Mouse (Mus musculus) stomach, embryonic 14.5 days (tissue): ENCODE measurements around the gene Fam20b. TPM values are rescaled to one million over a fixed set of nuclear protein-coding genes. Genes with fewer than 3 reads are reported as not detected.

ENCODE experiments used
- ATAC-seq: fragments of 200-750 bp; cut with Nextera tagmentation; 2 replicates; pipeline ENCODE4 v1.8.0; 2017; ENCODE audit warnings: low read depth, moderate TSS enrichment; ENCODE audit not compliant: insufficient number of reproducible peaks, insufficient read depth, low FRiP score
- H3K27ac ChIP-seq: fragments of 300-500 bp; sonication (generic); 2 replicates; pipeline ENCODE4 v1.5.1; 2014; ENCODE audit warnings: mild to moderate bottlenecking, low read length, moderate library complexity, mixed read lengths
- H3K27me3 ChIP-seq: fragments of 300-500 bp; sonication (generic); 2 replicates; pipeline ENCODE4 v1.6.1; 2014; ENCODE audit warnings: low read length, control low read depth, mixed read lengths; ENCODE audit not compliant: control insufficient read depth, insufficient read depth
- H3K36me3 ChIP-seq: fragments of 300-500 bp; sonication (generic); 2 replicates; pipeline ENCODE4 v1.6.1; 2014; ENCODE audit warnings: mild to moderate bottlenecking, control low read depth, low read length, moderate library complexity, mixed read lengths; ENCODE audit not compliant: control insufficient read depth, insufficient read depth
- H3K4me1 ChIP-seq: fragments of 300-500 bp; sonication (generic); 2 replicates; pipeline ENCODE4 v1.6.1; 2014; ENCODE audit warnings: low read length, control low read depth, mixed read lengths; ENCODE audit not compliant: control insufficient read depth, insufficient read depth
- H3K4me2 ChIP-seq: fragments of 300-500 bp; sonication (generic); replicated peaks from 2 replicates; pipeline ENCODE4 v1.6.1; 2014; ENCODE audit warnings: low read depth, low read length, control low read depth
- H3K4me3 ChIP-seq: fragments of 300-500 bp; sonication (generic); 2 replicates; pipeline ENCODE4 v1.5.1; 2014; ENCODE audit warnings: low read depth, low read length, control low read depth
- H3K9ac ChIP-seq: fragments of 300-500 bp; sonication (generic); replicated peaks from 2 replicates; pipeline ENCODE4 v1.6.1; 2014; ENCODE audit warnings: low read depth, mild to moderate bottlenecking, control low read depth, low read length, moderate library complexity, mixed read lengths
- H3K9me3 ChIP-seq: fragments of 300-500 bp; sonication (generic); 2 replicates; pipeline ENCODE4 v1.6.1; 2016; ENCODE audit warnings: low read depth, low read length, control low read depth; ENCODE audit not compliant: control insufficient read depth
- whole genome bisulfite sequencing: fragments of 180-500 bp; shearing (Covaris S2); extraction: QIAGEN DNeasy Blood & Tissue Kit; methylation state at CpG from one replicate; pipeline ENCODE4 v1.1.7; 2014; 5-methylcytosine and 5-hydroxymethylcytosine counted together
- polyA plus RNA-seq: library from polyadenylated mRNA; unstranded; fragments of >200 nt; fragmentation: Nextera tagmentation; extraction: Ambion mirVana; gene quantifications from 2 replicates; pipeline ENCODE4 v1.2.1, GENCODE M21; 2014

The Fam20b gene
- polyA plus RNA-seq, 1 experiment from 2014 or later, result 32.4 TPM

DNA sequence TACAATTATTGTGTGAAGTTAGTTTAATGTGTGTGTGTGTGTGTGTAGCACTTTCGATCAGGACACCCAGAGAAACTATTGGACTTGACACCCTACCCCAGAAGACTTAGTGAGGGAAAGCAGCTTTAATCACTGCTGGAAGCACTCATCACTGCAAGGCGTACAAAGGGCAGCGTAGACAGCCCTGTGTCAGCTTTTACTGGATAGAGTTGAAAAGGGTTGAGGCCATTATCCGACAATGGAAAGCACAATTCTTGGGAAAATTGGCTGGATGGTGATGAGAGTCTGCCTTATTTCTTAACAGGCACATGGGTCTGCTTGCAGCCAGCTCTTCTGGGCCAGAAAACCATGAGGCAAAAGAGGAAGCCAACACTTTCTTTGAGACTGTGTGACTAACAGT is 1.2 kb upstream of the Fam20b start:
- no peaks in the 10 kb centered on the region for H3K36me3 ChIP-seq
- H3K4me1 ChIP-seq, result peaks cover 4% of the 10 kb centered on the region; the same call in 1 of the 2 replicates
- H3K9ac ChIP-seq, result no peak overlapping the region
- 62% methylated on average over 4 of the region's 4 CpGs for WGBS
- no peak for ATAC-seq
- H3K9me3 ChIP-seq, result no peaks in the 10 kb centered on the region
- H3K4me3 ChIP-seq, result no peak overlapping the region
- no peak overlapping the region for H3K27ac ChIP-seq
- H3K4me2 ChIP-seq, result no peak overlapping the region
- no peaks in the 10 kb centered on the region for H3K27me3 ChIP-seq

DNA sequence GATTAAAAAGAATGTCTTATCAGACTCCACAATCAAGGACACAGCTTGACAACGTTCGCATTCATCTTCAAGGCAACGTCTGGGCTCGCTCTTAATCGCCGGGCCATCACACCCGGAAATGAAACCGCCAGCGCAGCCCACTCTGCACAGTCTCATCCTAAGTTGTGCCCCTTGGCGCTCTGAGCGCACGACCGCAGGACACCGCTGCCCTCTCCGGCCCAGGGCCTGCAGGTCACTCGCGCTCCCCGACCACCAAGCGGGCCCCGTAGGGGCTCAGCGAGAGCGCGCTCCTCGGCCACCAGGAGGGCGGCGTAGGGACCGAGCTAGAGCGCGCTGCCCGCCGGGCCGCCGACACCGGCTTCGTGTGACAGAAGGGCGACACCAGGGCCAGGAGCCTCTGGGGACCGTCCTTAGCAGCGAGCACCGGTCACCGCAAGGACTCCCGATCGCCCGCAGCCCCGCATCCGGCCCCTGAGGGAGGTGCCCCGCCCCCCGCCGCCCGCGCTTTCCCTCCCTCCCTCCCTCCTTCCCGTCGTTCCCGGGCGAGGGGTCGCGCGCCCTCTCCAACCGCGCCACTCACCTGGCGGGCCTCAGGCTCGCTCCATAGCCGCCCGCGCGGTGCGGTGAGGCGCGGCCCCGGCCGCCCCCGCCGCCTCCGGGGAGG is 468 bp downstream of the Fam20b start:
- Histone ChIP-seq H3K4me3 (peak overlapping the region; percentile 88), H3K36me3 (no peaks in the 10 kb centered on the region), H3K4me2 (peak overlapping the region; percentile 56), H3K9ac (peak overlapping the region; percentile 80), H3K27ac (peak overlapping the region; percentile 93), H3K9me3 (no peaks in the 10 kb centered on the region), H3K4me1 (peaks cover 4% of the 10 kb centered on the region; the same call in 1 of the 2 replicates), H3K27me3 (no peaks in the 10 kb centered on the region)
- 1% methylated on average over 64 of the region's 73 CpGs for WGBS
- ATAC-seq, result no peak; the same call in none of the 2 replicates

DNA sequence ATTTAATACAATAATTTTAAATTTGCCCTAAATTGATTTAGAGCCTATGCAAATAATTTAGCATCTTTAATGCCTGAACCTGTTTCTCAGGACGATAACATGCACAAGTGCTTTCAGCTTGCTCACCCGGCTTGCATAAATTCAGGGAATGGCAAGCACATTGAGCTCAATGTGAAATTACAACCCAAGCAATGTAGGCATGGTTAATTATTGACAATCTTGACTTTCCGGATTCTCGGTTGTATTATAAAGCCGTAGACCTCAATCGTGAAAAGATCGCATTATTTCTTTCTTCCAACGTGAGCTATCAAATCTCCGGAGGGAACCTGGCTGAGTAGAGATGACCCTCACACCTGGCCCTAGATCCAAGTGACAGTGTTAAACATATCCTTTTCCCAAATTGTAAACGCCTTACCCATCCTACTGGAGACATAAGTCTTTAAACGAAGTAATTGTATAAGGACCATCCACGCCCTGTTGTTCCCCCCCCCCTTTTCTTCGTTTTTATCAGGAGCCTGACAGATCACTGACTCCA is 1.1 kb downstream of the Fam20b start:
- Histone ChIP-seq H3K27ac (peak overlapping the region; percentile 93), H3K4me3 (peak overlapping the region; percentile 88), H3K4me2 (peak overlapping the region; percentile 56), H3K27me3 (no peaks in the 10 kb centered on the region), H3K4me1 (peaks cover 4% of the 10 kb centered on the region; the same call in 1 of the 2 replicates), H3K36me3 (no peaks in the 10 kb centered on the region), H3K9me3 (no peaks in the 10 kb centered on the region), H3K9ac (peak overlapping the region; percentile 80)
- no peak for ATAC-seq
- 13% methylated on average over 13 of the region's 13 CpGs for WGBS

GRCm38 (mm10) chr1:156716681-156717080 is 2.2 kb downstream of the Fam20b start:
- Histone ChIP-seq H3K27me3 (no peaks in the 10 kb centered on the region), H3K4me3 (no peak overlapping the region), H3K27ac (no peak overlapping the region), H3K9ac (no peak overlapping the region), H3K36me3 (no peaks in the 10 kb centered on the region), H3K4me1 (peaks cover 4% of the 10 kb centered on the region; the same call in 1 of the 2 replicates), H3K4me2 (no peak overlapping the region), H3K9me3 (no peaks in the 10 kb centered on the region)
- no peak for ATAC-seq
- WGBS, result 87% methylated on average over 6 of the region's 6 CpGs

GRCm38 (mm10) chr1:156710472-156711098 is 8.3 kb downstream of the Fam20b start:
- no peak overlapping the region for H3K9ac ChIP-seq
- no peak overlapping the region for H3K4me3 ChIP-seq
- ATAC-seq, result peak; percentile 42; the same call in 1 of the 2 replicates
- no peaks in the 10 kb centered on the region; the same call in 1 of the 2 replicates for H3K36me3 ChIP-seq
- H3K27ac ChIP-seq, result no peak overlapping the region
- no peaks in the 10 kb centered on the region for H3K27me3 ChIP-seq
- no peak overlapping the region for H3K4me2 ChIP-seq
- 57% methylated on average over 10 of the region's 10 CpGs for WGBS
- H3K9me3 ChIP-seq, result no peaks in the 10 kb centered on the region
- 0 out of 2 replicates have a peak, but pooled peaks cover 5% of the 10 kb centered on the region for H3K4me1 ChIP-seq

GRCm38 (mm10) chr1:156708672-156709071 is 10.2 kb downstream of the Fam20b start:
- 85% methylated on average over 3 of the region's 3 CpGs for WGBS
- no peak overlapping the region for H3K9ac ChIP-seq
- H3K4me2 ChIP-seq, result no peak overlapping the region
- no peak overlapping the region for H3K4me3 ChIP-seq
- H3K27ac ChIP-seq, result no peak overlapping the region
- H3K4me1 ChIP-seq, result 0 out of 2 replicates have a peak, but pooled peaks cover 5% of the 10 kb centered on the region
- no peaks in the 10 kb centered on the region for H3K27me3 ChIP-seq
- ATAC-seq, result no peak
- peaks cover 11% of the 10 kb centered on the region; the same call in 1 of the 2 replicates for H3K36me3 ChIP-seq
- no peaks in the 10 kb centered on the region for H3K9me3 ChIP-seq

DNA sequence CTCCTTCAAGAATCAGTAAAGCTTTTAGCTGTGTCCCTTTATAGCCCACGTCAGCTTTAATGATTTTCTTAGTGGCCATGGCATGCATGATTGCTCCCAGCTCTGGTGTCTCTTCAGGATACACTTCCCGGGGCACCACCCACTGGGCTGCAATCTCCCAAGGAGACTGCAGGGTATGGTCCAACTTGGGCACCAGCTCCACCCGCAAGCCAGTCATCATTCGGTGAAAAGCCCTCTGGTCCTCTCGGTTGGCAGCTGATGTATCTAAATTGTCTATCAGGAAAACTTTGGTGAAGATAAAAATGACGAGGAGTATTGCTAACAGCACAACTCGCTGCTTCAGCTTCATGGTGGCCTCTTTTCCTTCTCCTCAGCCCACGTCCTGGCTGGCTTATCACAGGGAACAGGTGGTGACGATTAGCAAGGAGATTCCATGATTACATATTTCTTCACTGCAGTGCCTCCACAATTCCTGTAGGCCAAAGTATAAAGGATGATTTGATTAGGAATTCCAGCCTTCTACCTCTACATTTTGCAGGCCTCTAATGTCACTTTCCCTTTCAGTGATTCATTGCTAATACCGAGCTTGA is 13.1 kb downstream of the Fam20b start:
- no peak overlapping the region for H3K27ac ChIP-seq
- no peak overlapping the region for H3K4me2 ChIP-seq
- 80% methylated on average over 10 of the region's 10 CpGs for WGBS
- no peaks in the 10 kb centered on the region for H3K27me3 ChIP-seq
- no peaks in the 10 kb centered on the region for H3K9me3 ChIP-seq
- H3K36me3 ChIP-seq, result peaks cover 19% of the 10 kb centered on the region; the same call in 1 of the 2 replicates
- H3K4me3 ChIP-seq, result no peak overlapping the region
- H3K9ac ChIP-seq, result no peak overlapping the region
- H3K4me1 ChIP-seq, result 0 out of 2 replicates have a peak, but pooled peaks cover 2% of the 10 kb centered on the region
- no peak for ATAC-seq

DNA sequence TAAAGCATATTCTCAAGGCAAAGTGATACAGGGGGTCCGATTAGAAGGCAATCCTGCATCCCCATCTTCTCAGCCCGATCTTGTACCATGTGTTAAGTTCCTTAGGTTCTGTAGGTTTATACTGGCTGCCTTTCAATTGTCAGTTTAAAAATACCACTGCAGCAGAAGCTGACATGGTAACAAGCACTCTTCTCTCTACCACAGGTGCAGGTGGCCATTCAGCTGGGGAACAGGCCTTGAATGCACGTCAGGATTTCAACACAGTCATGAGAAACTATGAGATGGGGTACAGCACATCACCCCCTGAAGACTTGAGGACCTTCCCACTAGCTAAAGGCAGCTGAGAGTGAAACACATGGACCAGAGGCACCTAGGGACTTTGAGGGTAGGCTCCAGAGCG is 15.4 kb downstream of the Fam20b start:
- H3K4me2 ChIP-seq, result no peak overlapping the region
- 92% methylated on average over 4 of the region's 4 CpGs for WGBS
- H3K9ac ChIP-seq, result no peak overlapping the region
- no peak overlapping the region for H3K27ac ChIP-seq
- peaks cover 23% of the 10 kb centered on the region; the same call in 1 of the 2 replicates for H3K36me3 ChIP-seq
- H3K4me3 ChIP-seq, result no peak overlapping the region
- no peaks in the 10 kb centered on the region for H3K4me1 ChIP-seq
- H3K27me3 ChIP-seq, result no peaks in the 10 kb centered on the region
- ATAC-seq, result no peak
- H3K9me3 ChIP-seq, result no peaks in the 10 kb centered on the region
